Mouse (Mus musculus): ENCODE measurements around the gene Elp6. TPM values are rescaled to one million over a fixed set of nuclear protein-coding genes. Genes with fewer than 3 reads are reported as not detected.

The Elp6 gene
- total RNA-seq, 2 experiments from 2014 or later, result 4.8 to 5.5 TPM

DNA sequence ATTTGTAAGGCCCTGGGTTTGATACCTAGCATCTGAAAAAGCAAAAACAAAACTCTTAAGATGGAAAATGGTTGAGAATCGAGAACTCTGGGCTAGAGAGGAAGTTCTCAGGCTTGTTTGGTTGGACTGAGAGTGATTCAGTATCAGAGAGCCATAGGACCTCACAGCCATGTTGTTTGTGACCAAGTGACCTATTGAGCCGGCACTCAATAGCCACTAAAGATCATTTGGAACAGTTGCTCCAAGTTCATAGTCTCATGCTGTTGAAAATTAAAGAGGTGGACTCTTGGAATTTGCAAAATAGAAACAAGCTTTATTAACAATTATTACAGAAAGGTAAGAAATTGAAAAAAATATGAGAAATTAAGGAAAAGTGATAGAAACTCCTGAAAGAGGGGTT is 46.4 kb downstream of the Elp6 start:
- no peak for DNase-seq (ENCODE audit: low spot score in 2 of 2)

DNA sequence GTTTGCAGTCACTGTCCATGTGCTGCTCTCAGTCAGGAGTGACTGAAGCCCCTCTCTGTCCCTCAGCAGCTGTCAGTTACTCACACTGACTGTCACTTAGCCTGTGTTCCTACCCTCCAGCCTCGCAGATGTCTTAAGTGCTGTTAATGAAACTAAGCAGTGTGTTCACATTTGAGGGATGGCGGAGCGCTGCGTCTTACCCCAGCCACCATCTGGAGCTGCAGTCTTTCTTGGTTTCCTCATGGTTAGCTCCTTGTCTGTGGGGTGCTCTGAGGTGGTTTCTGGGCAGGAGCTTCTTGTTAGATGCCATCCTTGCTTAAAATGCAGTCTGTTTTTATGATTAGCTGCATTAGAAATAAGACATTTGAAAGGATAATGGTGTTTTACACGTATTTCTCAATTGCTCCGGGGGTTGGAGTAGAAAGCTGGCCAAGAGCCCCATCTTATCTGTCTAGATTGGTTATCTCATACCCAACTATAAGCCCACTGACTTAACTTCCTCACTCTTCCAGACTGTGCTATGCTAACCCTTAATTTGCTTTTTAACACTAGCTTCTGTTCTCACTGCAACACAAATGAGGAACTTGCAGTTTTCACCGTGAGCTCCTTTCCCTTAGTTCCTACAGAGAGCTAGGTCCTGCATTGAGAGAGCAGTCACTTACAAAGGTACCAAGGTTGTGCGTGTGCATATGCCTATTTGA is 47.1 kb downstream of the Elp6 start:
- DNase-seq (ENCODE audit: low spot score in 2 of 2), result no peak

DNA sequence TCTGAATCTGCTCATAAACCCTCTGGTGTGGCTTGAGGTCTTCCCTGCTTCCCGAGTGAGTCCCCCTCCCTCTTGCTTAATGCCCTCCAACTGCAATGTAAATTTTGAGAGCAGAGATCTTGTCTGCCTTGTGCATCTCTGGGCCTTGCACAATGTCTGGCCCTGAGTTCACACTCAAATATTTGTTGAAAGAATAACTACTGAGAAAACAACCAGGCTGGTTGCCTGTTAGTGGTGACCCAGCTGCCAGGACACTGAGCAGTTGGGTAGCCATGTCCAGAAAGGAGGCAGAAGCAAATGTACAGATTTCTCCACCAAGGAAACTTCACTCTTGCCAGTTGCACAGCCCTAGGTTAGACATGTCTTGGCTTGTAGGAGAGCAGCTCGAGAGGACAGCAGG is 53.4 kb downstream of the Elp6 start:
- DNase-seq (ENCODE audit: low spot score in 2 of 2), result no peak

DNA sequence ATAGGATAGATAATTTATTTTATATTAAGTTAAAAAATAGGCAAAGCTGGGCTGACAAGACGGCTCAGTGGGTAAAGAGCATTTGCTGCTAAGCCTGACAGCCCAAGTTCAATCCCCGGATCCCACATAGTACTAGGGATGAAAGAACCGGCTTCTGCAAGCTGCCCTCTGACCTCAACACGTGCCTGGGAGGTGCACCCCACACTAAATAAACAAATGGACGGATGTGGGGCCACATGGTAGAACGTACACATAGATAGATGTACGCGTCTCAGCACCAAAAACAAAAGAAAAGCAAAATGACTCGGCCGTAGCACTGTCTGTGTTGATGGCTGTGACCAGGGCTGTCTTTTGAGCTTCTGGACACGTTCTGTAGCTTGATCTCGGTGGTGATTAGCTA is 56.3 kb downstream of the Elp6 start:
- DNase-seq (ENCODE audit: low spot score in 2 of 2), result no peak

DNA sequence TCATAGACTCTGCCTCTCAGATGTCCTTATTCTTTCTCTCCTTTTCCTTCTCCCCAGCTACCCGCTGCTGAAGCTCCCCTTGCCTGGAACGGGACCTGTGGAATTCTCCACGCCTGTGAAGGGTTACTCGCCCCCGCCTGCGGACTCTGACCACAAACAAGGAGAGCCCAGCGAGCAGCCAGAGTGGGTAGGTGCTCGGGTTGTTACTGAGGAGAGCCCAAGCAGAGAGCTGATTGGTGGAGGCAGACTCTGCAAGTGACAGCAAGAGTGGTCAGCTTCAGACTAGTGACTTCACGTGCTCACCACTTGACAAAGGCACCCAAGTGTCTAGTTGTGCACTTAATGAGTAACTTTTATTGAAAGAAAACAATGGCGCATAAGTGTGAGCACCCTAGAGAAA is 57.4 kb downstream of the Elp6 start:
- DNase-seq (ENCODE audit: low spot score in 2 of 2), result no peak

DNA sequence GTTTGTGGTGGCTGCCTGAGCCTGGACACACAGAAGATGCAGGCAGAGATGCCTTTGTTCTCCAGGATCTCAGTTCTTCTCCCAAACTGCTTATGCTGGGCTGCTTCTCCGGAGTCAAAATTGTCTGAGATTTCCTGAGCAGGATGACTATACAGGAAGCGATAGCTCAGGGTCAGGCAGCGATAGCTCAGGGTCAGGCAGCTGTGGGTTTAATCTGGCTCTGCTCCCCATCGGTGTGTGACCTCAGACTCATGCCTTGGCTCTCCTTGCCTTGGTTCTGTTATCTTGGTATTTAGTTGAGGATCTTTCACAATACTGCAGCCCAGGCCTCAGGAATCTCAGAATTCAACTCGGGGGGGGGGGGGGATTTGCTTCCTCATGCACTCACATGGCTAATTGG is 61.8 kb downstream of the Elp6 start:
- no peak for DNase-seq (ENCODE audit: low spot score in 2 of 2)

DNA sequence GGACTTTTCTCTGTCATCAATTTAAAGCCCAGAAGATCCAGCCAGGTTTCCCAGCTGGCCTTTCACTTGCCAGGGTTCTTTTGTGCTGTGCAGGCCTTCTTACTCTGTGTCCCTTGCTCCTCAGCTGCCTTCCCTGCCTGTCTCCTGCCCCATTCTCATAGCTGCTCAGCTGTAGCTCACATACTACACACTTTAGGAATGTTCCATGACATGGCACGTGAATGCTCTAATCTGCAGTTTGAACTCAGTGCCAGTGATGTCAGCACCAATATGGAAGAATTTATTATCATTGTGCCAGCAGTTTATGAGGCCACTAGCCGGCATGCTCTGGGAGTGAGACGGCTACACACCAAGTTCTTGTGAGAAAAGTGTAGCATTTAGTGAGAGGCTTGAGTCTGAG is 64.9 kb downstream of the Elp6 start:
- no peak for DNase-seq (ENCODE audit: low spot score in 2 of 2)

Small RNA genes lying within 50 kb of the gene (microRNA-seq; reads per million reads assigned to microRNA genes)
- 11.6 reads per million, percentile 29 among the genes with 10 or more reads in this experiment for gene Mir6236

Other genes starting within 250 kb of the Elp6 start
- gene Smarcc1, start 187.5 kb upstream of the Elp6 start, total RNA-seq (2021), result 10 to 100 TPM; 63.1 to 72.3 TPM
- gene Dhx30, start 187.3 kb upstream of the Elp6 start, total RNA-seq (2021), result 10 to 100 TPM; 58.0 to 69.6 TPM
- gene Cspg5, start 61.4 kb upstream of the Elp6 start, total RNA-seq (2021), result 1 to 10 TPM; 1.5 to 2.2 TPM
- gene Scap, start 28.1 kb downstream of the Elp6 start, total RNA-seq (2021), result 10 to 100 TPM; 25.1 to 29.4 TPM
- gene Ptpn23, start 103.0 kb downstream of the Elp6 start, total RNA-seq (2021), result 10 to 100 TPM; 29.5 to 34.0 TPM
- gene Ngp, start 114.6 kb downstream of the Elp6 start, total RNA-seq (2021), result 1 to 10 TPM in 1 of 2 experiments, under 1 TPM in 1; 0.98 to 3.5 TPM
- 10 to 100 TPM; 11.7 to 12.6 TPM for gene Klhl18, start 171.5 kb downstream of the Elp6 start, total RNA-seq (2021)
- under 1 TPM; 0.29 to 0.52 TPM for gene Kif9, start 171.8 kb downstream of the Elp6 start, total RNA-seq (2021)
- 10 to 100 TPM; 61.7 to 62.3 TPM for gene Setd2, start 227.4 kb downstream of the Elp6 start, total RNA-seq (2021)